Mouse (Mus musculus) lung, adult 2 months (tissue): ENCODE results near the gene Pglyrp1. TPM values are rescaled to one million over a fixed set of nuclear protein-coding genes. Genes with fewer than 3 reads are reported as not detected.
A peak's percentile ranks its signal among the peaks of the same experiment; 100 is the strongest.

Source experiments
- DNase-seq: peaks from one replicate; pipeline ENCODE4 v3.0.0; 2022
- H3K4me1 ChIP-seq: fragments of 200-500 bp; 2 replicates; pipeline ENCODE4 v1.6.1; 2011; ENCODE audit warnings: low read length; ENCODE audit not compliant: control insufficient read depth, insufficient read depth
- H3K4me3 ChIP-seq: fragments of 200-500 bp; replicated peaks from 2 replicates; pipeline ENCODE3; 2011; ENCODE audit warnings: low read depth, mild to moderate bottlenecking, control low read depth, low read length; ENCODE audit errors: extremely low read depth
- CTCF ChIP-seq: fragments of 200-500 bp; IDR thresholded peaks from 2 replicates; pipeline ENCODE4 v1.5.1; 2011; ENCODE audit warnings: mild to moderate bottlenecking, low read length, control low read depth; ENCODE audit not compliant: insufficient read depth
- POLR2A ChIP-seq: fragments of 200-500 bp; IDR thresholded peaks from 2 replicates; pipeline ENCODE4 v1.6.1; 2011; ENCODE audit warnings: low read depth, mild to moderate bottlenecking, control low read depth, low read length, borderline replicate concordance; ENCODE audit errors: extremely low read depth
- WGBS: fragments of 180-500 bp; shearing (Covaris S2); methylation state at CpG from one replicate; pipeline ENCODE4 v1.1.7; 2018; 5-methylcytosine and 5-hydroxymethylcytosine counted together
- polyA plus RNA-seq: library from polyadenylated mRNA; depleted of rRNA; stranded (reverse); fragments of >200 nt; gene quantifications from 2 replicates; pipeline ENCODE4 v1.2.3, GENCODE M21; 2012

The Pglyrp1 gene
- polyA plus RNA-seq, 1 experiment: 46.7 TPM

DNA sequence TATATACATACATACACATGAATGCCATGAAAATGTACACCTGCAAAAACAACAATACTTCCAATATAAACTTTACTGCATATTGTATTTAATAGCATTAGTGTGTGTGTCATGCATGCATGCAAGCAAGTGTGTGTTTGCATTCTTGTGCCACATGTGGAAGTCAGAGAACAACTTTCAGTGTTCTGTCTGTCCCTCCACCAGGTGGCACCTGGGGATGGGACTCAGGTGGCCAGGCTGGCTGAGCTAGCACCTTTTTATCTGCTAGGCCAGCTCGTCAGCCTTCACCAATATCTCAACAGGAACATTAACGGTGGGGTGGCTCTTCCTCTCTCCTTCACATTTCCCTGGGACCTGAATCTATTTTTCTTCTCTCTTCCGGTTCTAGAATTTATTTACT, 31.4 kb downstream of the Pglyrp1 start:
- no peak overlapping the region for H3K4me3 ChIP-seq
- no peaks in the 10 kb centered on the region for H3K4me1 ChIP-seq
- no peak for DNase-seq
- peak; percentile 19; the same call in 1 of the 2 replicates for TF ChIP-seq CTCF
- TF ChIP-seq POLR2A: no peak
- 63% methylated on average over 3 of the region's 3 CpGs for WGBS

DNA sequence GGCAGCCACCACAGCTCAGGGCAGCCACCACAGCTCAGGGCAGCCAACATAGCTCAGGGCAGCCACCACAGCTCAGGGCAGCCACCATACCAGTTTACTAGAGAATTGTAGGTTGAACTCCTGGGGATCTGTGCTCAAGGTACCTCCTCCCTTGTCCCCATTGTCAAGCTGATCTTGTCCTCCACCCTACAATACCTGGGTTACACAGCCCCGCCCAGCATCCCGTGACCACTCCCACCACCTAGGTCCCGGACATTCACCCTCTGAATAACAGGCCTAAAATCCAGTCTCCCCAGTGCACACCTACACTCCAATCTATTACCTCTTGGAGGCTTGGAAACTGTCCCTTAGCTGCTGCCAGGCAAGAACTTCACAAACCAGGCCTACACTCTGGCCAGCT, 33.8 kb downstream of the Pglyrp1 start:
- H3K4me3 ChIP-seq: no peak overlapping the region
- no peak for DNase-seq
- 78% methylated on average over 3 of the region's 3 CpGs for WGBS
- TF ChIP-seq CTCF: no peak
- TF ChIP-seq POLR2A: no peak
- no peaks in the 10 kb centered on the region; the same call in 1 of the 2 replicates for H3K4me1 ChIP-seq

DNA sequence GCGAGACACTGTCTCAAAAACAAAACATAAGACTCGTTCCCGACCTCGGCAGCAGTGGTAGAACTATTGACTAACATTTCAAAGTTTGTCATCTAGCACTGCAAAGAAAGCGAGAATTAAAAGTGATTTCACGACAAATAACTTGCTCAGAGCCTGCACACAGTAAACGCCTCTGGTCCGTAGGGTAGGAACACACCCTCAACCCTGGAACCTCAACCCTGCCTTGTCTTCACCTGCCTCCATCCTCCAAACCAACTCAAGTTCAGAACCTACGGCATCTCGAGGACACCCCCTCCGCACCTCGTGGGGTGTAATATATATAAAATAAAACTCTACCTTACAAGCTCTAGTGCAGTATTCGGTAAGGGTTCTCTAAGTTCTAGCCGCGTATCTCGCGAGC, 38.7 kb downstream of the Pglyrp1 start:
- TF ChIP-seq CTCF (no peak), POLR2A (no peak)
- WGBS: 1% methylated on average over 17 of the region's 17 CpGs
- H3K4me3 ChIP-seq: peak overlapping the region; percentile 86
- no peak for DNase-seq
- peaks cover 4% of the 10 kb centered on the region for H3K4me1 ChIP-seq

DNA sequence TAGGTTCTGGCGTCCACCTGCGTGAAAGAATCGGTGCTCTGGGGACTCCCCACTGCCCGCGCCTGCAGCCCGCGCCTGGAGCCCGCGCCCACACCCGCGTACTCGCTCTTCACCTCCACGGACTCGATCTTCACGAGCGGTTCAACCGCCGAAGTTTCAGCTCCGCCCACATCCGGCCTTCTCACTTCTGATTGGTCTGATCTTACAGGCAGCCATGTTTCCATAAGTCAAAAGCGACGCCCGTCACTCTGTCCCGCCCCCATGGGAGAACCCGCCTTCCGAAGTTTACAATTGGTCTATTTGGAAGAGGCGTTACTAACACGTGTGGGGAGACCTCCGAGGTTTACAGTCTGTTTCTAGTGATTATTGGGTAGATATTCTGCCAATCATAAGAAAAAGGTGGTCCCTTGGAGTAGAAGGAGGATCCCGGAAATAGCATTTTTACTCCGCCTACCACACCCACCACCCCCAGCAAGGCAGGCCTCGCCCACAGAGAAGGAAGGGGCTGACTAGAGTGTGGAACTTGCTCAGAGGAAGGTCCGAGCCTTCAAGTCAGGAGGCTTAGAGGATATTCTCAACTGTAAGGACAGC, 39.2 kb downstream of the Pglyrp1 start, which contains the start of gene Ccdc61:
Gene Ccdc61, minus strand, starts transcription at position 175 of the 591 bp plus-strand sequence.
- under 1% methylated on average over 33 of the region's 33 CpGs for WGBS
- DNase-seq: peak; percentile 97
- Histone ChIP-seq H3K4me1 (peaks cover 4% of the 10 kb centered on the region), H3K4me3 (peak within 1 kb of the TSS; percentile 86)
- TF ChIP-seq POLR2A (peak; percentile 76; the same call in 1 of the 2 replicates), CTCF (no peak)

DNA sequence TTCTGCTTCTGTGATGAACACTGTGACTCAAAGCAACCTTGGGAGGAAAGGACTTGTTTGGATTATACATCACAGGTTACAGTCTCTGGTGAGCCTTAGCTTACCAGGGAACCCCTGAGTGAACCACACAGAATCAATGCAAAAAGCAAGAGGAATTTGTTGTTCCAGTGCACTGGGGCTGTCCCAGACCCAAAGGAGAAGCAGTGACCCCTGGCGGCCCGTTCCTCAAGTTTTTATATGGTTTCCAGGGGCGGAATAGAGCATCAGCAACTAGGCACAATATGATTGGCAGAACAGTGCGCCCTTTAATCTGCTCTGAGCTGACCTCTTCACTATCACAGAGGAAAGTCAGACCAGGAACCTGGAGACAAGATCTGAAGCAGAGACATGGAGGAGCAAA, 45.1 kb downstream of the Pglyrp1 start:
- Histone ChIP-seq H3K4me1 (no peaks in the 10 kb centered on the region), H3K4me3 (no peak overlapping the region)
- TF ChIP-seq POLR2A: no peak
- TF ChIP-seq CTCF: no peak
- WGBS: 74% methylated on average over 4 of the region's 4 CpGs
- DNase-seq: no peak

DNA sequence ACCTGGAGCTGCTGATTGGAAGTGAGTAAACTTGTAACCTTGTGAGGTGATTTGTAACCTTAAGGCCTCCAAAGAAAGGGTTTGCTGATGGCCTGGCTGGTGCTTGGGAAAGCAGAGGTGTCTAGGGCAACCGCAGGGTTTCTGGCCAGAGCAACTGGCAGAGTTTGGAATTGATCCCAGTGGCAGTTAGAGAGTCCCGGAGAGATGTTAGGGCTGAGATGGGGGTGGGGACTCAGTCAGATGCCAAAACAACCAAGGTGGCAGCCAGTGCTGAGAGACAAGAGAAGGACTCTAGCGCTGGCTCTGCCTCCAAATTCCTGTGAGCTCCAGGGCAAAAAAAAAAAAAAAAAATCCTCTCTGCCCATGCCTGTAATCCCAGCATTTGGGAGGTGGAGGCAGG, 46.8 kb downstream of the Pglyrp1 start:
- no peaks in the 10 kb centered on the region for H3K4me1 ChIP-seq
- 48% methylated on average over 3 of the region's 3 CpGs for WGBS
- no peak overlapping the region for H3K4me3 ChIP-seq
- TF ChIP-seq POLR2A (no peak), CTCF (no peak)
- no peak for DNase-seq

DNA sequence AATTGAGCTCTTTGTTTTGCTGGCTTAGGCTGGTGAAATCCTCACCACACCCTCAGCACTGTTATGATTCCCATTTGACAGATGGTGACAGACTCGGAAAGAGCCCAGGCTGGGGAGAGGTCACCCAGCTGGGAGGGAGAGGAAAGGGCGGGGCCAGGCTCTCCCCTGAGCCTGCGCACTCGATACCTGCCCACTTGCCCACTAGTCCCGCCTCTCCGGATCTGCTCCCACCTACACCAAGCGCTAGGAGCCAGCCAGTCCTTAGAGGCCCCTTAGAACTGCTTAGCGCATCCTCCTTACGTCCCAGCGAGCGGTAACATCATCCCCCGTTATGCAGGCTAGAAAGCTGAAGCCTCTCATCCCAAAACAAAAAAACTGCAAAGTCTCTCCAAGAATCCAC, 49.9 kb downstream of the Pglyrp1 start:
- H3K4me1 ChIP-seq: no peaks in the 10 kb centered on the region
- 2% methylated on average over 12 of the region's 12 CpGs for WGBS
- peak; percentile 62 for DNase-seq
- no peak overlapping the region for H3K4me3 ChIP-seq
- TF ChIP-seq POLR2A (no peak), CTCF (no peak)

DNA sequence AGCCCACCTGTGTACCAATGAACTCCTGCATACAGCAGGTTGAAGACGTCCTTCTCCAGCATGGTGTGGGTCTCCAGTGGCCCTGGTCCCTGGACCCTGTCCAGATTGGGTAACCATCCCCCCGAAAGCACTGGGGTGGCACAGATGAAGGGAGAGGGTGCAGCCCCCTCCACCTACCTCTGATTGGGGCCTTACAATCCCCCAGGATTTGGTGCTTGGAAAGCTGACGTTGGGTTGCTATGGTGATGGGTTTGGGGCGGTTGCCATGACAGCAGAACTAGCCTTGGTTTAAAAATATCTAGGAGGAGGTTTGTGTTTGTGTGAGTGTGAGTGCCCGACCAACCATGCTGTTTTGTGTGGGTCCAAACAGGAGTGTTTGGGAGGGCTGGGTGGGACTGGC, 51.7 kb downstream of the Pglyrp1 start:
- 55% methylated on average over 5 of the region's 5 CpGs for WGBS
- DNase-seq: no peak
- TF ChIP-seq POLR2A (no peak), CTCF (no peak)
- no peaks in the 10 kb centered on the region for H3K4me1 ChIP-seq
- H3K4me3 ChIP-seq: no peak overlapping the region

DNA sequence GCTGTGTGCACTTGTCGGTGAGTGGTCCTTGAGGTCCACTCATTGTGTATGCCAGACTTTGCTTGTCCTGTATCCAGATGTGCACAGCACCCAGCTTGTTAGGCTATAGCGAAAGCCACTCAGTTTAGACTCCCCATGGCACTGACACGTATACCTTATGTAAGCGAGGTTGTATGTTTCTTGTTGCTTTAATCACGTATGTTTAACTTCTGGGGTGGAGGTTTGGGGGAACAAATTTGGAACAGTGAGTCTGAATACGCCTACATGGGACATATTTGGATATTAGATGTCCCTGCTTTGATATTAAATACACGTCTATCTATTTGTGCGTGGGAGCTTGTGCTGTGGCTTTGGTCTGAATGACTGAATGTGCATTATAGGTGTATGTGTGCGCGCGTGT, 52.1 kb downstream of the Pglyrp1 start:
- no peak for TF ChIP-seq CTCF
- no peak for TF ChIP-seq POLR2A
- Histone ChIP-seq H3K4me1 (no peaks in the 10 kb centered on the region), H3K4me3 (no peak overlapping the region)
- WGBS: 75% methylated on average over 11 of the region's 11 CpGs
- DNase-seq: no peak

DNA sequence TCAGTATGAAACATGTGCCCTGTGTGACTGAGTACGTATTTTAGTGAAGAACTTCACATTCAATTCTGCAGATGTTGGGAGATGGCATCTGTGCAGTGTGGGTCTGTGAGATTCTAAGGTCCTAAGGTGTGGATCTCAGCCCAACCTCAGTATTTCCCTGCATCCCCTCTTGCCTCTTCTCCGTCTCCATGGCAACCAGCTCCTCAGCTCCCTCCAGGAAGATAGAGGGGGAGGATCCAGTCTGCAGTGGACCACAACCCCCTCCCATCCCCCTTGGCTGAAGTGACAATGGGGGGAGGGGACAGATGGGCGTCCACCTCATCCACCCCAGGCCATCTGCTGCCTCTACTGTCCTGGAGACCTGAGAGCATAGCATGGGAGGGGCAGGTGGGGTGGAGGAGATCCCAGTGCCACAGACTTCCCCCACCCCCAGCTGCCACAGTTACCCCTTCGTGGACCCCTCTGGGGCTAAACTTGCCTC, 52.6 kb downstream of the Pglyrp1 start:
- TF ChIP-seq POLR2A: no peak
- TF ChIP-seq CTCF: no peak
- Histone ChIP-seq H3K4me1 (no peaks in the 10 kb centered on the region), H3K4me3 (no peak overlapping the region)
- WGBS: 52% methylated on average over 4 of the region's 4 CpGs
- DNase-seq: no peak
